Mouse (Mus musculus) ovary, postnatal 36 days (tissue): ENCODE results near the gene Lsr.
"Not testable (repeated sequence)": the region's sequence is repeated elsewhere in the genome, so short reads cannot be mapped to it uniquely, and the experiment has no call there.

Source experiments
- DNase-seq: peaks from one replicate; pipeline ENCODE4 v3.0.0; 2022; ENCODE audit warnings: low spot score, mixed read lengths

The Lsr gene

GRCm38 (mm10) chr7:30924581-30924980 is 48.7 kb downstream of the Lsr start, which contains the start of gene Hamp2:
Gene Hamp2 (minus strand): TSS chr7:30924681.
- DNase-seq, result not testable (repeated sequence)

DNA sequence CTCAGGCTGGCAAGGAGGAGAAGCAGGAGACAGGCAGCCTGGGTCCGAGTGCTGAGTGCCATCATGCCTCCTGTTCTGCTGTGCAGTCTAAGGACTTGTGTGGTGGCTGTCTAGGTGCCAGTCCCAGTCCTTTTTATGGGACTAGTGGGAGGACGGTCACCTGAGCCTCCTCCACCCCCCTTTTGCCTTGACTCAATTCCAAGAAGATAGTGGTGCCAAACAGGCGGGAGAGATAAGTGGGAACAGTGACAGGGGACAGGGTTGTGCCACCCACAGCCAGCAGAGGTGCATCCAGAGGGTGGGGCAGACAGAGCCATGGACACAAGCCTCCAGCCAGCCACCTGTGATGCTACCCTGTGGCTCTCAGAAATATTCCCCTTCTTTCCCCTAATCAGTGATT is 49.2 kb downstream of the Lsr start:
- DNase-seq, result no peak

GRCm38 (mm10) chr7:30922490-30922889 is 50.8 kb downstream of the Lsr start:
- not testable (repeated sequence) for DNase-seq

DNA sequence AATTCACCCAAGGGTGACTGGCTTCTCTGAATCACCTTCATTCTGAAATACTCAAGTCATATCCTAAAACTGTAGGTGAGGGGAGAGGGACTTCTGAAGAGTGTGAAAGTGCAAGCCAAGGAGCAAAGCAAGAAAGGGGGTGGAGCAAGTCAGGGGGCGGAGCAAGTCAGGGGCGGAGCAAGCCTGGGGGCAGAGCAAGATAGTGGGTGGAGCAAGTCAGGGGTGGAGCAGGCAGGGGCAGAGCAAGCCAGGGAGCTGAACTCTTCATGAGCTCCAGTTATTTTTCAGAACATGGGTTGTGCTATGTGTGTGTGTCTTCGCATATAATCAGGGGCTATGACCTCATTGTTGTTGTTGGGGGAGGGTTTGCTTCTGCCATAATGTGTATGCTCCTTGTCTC is 53.0 kb downstream of the Lsr start:
- no peak for DNase-seq

DNA sequence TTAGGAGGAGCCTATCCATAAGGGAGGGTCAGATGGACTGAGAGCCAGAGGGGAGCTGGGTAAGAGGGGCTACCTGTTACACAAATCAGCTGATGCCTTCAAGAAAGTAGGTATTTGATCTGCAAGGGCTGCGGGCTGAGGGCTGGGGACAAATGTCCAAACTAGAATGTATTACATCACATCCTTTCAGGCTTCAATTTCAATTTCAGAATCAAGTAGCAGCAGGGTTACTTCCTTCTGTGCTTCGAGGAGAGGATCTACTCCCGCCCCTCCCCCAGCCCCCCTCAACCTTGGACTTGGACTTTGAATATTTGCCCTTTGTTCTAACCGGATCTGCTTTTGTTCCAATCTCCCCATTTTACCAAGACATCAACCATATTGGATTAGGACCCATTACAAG is 56.0 kb downstream of the Lsr start:
- DNase-seq, result no peak

GRCm38 (mm10) chr7:30916713-30917112 is 56.6 kb downstream of the Lsr start:
- DNase-seq, result no peak

DNA sequence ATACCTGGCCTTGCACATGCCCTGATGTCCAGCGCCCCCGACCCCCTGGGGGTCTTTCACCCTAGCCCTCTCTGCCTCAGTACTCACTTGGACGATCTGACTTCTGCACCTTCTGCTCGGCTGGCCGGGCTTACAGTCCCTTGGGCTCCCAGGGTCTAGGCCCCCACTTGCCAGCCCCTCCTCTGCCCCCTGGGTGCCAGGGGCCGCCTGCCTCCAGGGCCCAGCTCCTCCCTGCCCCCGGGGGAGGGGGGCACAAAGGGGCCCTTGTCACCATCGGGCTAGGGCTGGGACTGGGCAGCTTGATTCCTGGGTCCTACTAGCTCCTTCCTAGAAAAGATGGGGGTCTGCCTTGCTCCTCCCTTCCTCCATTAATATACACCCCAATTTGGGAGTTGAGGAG is 58.5 kb downstream of the Lsr start, which contains the start of gene Mag:
TSS of gene Mag (minus strand) at position 142 of the 400 bp plus-strand sequence.
- DNase-seq, result no peak

- no peak for DNase-seq
Observed at GRCm38 (mm10) chr7:30909773-30910172, 63.5 kb downstream of the Lsr start.

DNA sequence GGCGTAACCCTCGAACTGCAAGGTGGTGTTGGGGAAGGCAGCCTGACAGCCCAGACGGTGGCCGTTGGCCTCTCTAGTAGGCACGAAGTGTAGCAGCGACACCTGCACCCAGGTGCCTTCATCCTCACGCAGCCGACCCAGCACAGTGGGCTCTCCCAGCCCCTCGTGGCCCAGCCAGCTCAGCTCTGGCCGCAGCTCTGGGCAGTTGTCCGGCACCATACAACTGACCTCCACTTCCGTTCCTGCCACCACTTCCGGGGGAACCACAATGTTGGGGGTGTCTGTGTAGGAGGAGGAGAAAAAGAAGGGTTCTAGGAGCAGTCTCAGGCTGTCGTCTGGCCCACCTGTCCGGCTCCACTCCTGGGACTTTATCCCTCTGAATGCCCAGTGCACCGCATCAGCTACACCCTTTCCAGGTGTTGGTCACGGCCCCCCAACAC is 64.3 kb downstream of the Lsr start:
- DNase-seq, result no peak

GRCm38 (mm10) chr7:30908277-30908991 is 64.8 kb downstream of the Lsr start:
- DNase-seq, result no peak
